Mouse (Mus musculus) induced T-regulatory cell, adult 2 months (primary cell): Measurements from ENCODE around the gene Sec14l1.

ENCODE experiments used
- DNase-seq: peaks from one replicate; pipeline ENCODE4 v3.0.0-alpha.2; 2012; ENCODE audit warnings: low read depth

The Sec14l1 gene

GRCm38 (mm10) chr11:117088271-117088991 lies 26.5 kb upstream of the Sec14l1 start:
- DNase-seq, result no peak

- DNase-seq, result no peak
Observed at GRCm38 (mm10) chr11:117089673-117090419, 25.1 kb upstream of the Sec14l1 start.

- no peak for DNase-seq
Observed at GRCm38 (mm10) chr11:117091406-117091805, 23.6 kb upstream of the Sec14l1 start.

GRCm38 (mm10) chr11:117091845-117092244 lies 23.1 kb upstream of the Sec14l1 start:
- peak; percentile 51 for DNase-seq

GRCm38 (mm10) chr11:117092711-117093110 lies 22.3 kb upstream of the Sec14l1 start:
- peak; percentile 89 for DNase-seq

GRCm38 (mm10) chr11:117093900-117094552 lies 20.9 kb upstream of the Sec14l1 start:
- DNase-seq, result peak; percentile 35

- no peak for DNase-seq
Observed at GRCm38 (mm10) chr11:117094646-117095045, 20.3 kb upstream of the Sec14l1 start.

- no peak for DNase-seq
Observed at GRCm38 (mm10) chr11:117097021-117097420, 17.9 kb upstream of the Sec14l1 start.

GRCm38 (mm10) chr11:117098155-117098554 lies 16.8 kb upstream of the Sec14l1 start:
- DNase-seq, result no peak

GRCm38 (mm10) chr11:117098784-117099183 lies 16.2 kb upstream of the Sec14l1 start:
- DNase-seq, result no peak

- no peak for DNase-seq
Observed at GRCm38 (mm10) chr11:117099372-117099771, 15.6 kb upstream of the Sec14l1 start.

- no peak for DNase-seq
Observed at GRCm38 (mm10) chr11:117101351-117101921, 13.5 kb upstream of the Sec14l1 start.

GRCm38 (mm10) chr11:117101925-117102717 lies 12.8 kb upstream of the Sec14l1 start:
- DNase-seq, result no peak

GRCm38 (mm10) chr11:117103523-117103922 lies 11.4 kb upstream of the Sec14l1 start:
- no peak for DNase-seq

- DNase-seq, result no peak
Observed at GRCm38 (mm10) chr11:117104044-117104757, 10.8 kb upstream of the Sec14l1 start.

GRCm38 (mm10) chr11:117105315-117105714 lies 9.7 kb upstream of the Sec14l1 start:
- DNase-seq, result no peak

GRCm38 (mm10) chr11:117105850-117106249 lies 9.1 kb upstream of the Sec14l1 start:
- no peak for DNase-seq

GRCm38 (mm10) chr11:117106633-117107334 lies 8.2 kb upstream of the Sec14l1 start:
- no peak for DNase-seq

- no peak for DNase-seq
Observed at GRCm38 (mm10) chr11:117107837-117108236, 7.1 kb upstream of the Sec14l1 start.

GRCm38 (mm10) chr11:117108595-117108994 lies 6.4 kb upstream of the Sec14l1 start:
- DNase-seq, result no peak
